Mouse (Mus musculus) heart, postnatal 0 days (tissue): ENCODE measurements around the gene Dmgdh.

ENCODE experiments used
- CTCF ChIP-seq: IDR thresholded peaks from 2 replicates; pipeline ENCODE4 v1.5.1; 2016; ENCODE audit warnings: antibody characterized with exemption, control low read depth, low read depth
- EP300 ChIP-seq: IDR thresholded peaks from 2 replicates; pipeline ENCODE4 v1.6.1; 2016; ENCODE audit warnings: antibody characterized with exemption, low read depth

DNA sequence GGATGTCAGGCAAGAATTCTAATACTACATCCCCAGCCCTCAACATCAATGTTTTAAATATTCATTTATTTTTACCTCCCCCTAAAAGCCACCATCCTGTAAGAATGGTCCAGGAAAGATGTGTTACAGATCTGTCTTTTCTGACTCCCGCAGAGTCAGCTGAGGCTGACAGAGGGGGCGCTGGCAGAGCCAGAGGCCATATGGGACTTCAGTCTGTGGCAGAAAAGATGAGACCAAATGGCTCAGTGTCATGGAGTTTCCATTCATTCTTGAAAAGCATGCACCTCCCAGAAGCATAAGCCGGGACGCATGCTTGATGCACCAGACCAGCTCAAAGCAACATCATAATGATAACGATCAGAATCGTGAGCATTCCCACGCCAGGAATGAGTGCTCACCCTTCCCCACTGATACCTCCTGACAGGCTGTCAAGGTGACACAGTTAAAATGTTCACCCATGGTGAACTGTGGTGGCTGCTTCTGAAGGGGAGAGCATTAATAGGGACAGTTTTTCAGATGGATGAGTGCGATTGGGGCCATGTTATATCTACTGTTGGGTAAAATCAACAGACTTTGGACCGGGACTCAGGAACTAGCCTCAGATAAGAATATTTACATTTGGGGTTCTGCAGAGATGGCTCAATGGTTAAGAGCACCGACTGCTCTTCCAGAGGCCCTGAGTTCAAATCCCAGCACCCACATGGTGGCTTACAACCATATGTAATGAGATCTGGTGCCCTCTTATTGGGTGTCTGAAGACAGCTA, 43.1 kb upstream of the Dmgdh start:
- no peak for TF ChIP-seq CTCF
- TF ChIP-seq EP300, result no peak
